Comparison of ENCODE assay signal across 15 mouse cellular contexts in genomic region chr5:148532201-148532600, GRCm38 (mm10). TPM values are rescaled to one million over a fixed set of nuclear protein-coding genes. Genes with fewer than 3 reads are reported as not detected.
DNase-seq lines count a peak whose midpoint lies in the region; ATAC-seq lines count a peak whose summit lies in the region.
"Had no signal": no experiment of that assay in that cellular context is flagged by ENCODE, and none has a peak within 500 bp of the region (broad histone marks: within the 10 kb centered on the region; RNA-seq: fewer than 3 reads in every experiment).

No protein-coding gene starts in this region.

- ATAC-seq in midbrain, embryonic 14.5 days (ENCODE audit: low FRiP score, low TSS enrichment): no peak
- ATAC-seq in midbrain, embryonic 13.5 days: no peak
- peak; percentile 87 for ATAC-seq in forebrain, embryonic 16.5 days

- H3K36me3 ChIP-seq in midbrain, embryonic 14.5 days (ENCODE audit: control insufficient read depth, insufficient read depth, low read length): no peaks in the 10 kb centered on the region
- H3K36me3 ChIP-seq in midbrain, embryonic 13.5 days: no peaks in the 10 kb centered on the region
- H3K36me3 ChIP-seq in forebrain, embryonic 16.5 days (ENCODE audit: control insufficient read depth, insufficient read depth): no peaks in the 10 kb centered on the region
- H3K36me3 ChIP-seq: embryonic facial prominence, embryonic 15.5 days; heart, embryonic 12.5 days; midbrain, embryonic 12.5 days; stomach, embryonic 15.5 days had no signal

- no peak overlapping the region for H3K4me3 ChIP-seq in midbrain, embryonic 14.5 days (replicated peaks; ENCODE audit: low read depth, low read length)
- no peak overlapping the region for H3K4me3 ChIP-seq in midbrain, embryonic 13.5 days (replicated peaks)
- no peak overlapping the region for H3K4me3 ChIP-seq in forebrain, embryonic 16.5 days (replicated peaks; ENCODE audit: low read length)
- H3K4me3 ChIP-seq: embryonic facial prominence, embryonic 15.5 days; heart, embryonic 12.5 days; midbrain, embryonic 12.5 days; stomach, embryonic 15.5 days had no signal

- no peak overlapping the region for H3K4me2 ChIP-seq in midbrain, embryonic 14.5 days (ENCODE audit: low read length)
- H3K4me2 ChIP-seq in midbrain, embryonic 13.5 days (replicated peaks): no peak overlapping the region
- no peak overlapping the region for H3K4me2 ChIP-seq in forebrain, embryonic 16.5 days (ENCODE audit: low read length)
- H3K4me2 ChIP-seq: embryonic facial prominence, embryonic 15.5 days; heart, embryonic 12.5 days; midbrain, embryonic 12.5 days; stomach, embryonic 15.5 days had no signal

- DNase-seq in heart, adult 11 months: peak; percentile 61
- DNase-seq in heart, postnatal 36 days: no peak
- peak; percentile 42 for DNase-seq in midbrain, embryonic 14.5 days
- no peak for DNase-seq in frontal cortex, postnatal 25 days (ENCODE audit: low spot score in 2 of 2)
- no peak for DNase-seq in urinary bladder, adult 18-20 months (ENCODE audit: low spot score in 2 of 2)
- DNase-seq: B cell, adult 2 months; cerebellum, adult 11-12 months; heart, postnatal 4 days; kidney, adult 11 months had no signal

- intact Hi-C loops in heart, postnatal 36 days (cut with DNase I): no loop called here

- H3K9ac ChIP-seq in midbrain, embryonic 14.5 days (replicated peaks; ENCODE audit: low read length): no peak overlapping the region
- H3K9ac ChIP-seq in midbrain, embryonic 13.5 days (replicated peaks): no peak overlapping the region
- no peak overlapping the region for H3K9ac ChIP-seq in forebrain, embryonic 16.5 days (replicated peaks; ENCODE audit: low read depth, low read length)
- H3K9ac ChIP-seq: embryonic facial prominence, embryonic 15.5 days; heart, embryonic 12.5 days; midbrain, embryonic 12.5 days; stomach, embryonic 15.5 days had no signal

- WGBS in midbrain, embryonic 14.5 days: 5% methylated on average over 5 of the region's 5 CpGs
- WGBS in midbrain, embryonic 13.5 days: 10% methylated on average over 5 of the region's 5 CpGs
- 5% methylated on average over 5 of the region's 5 CpGs for WGBS in forebrain, embryonic 16.5 days

- no peaks in the 10 kb centered on the region for H3K9me3 ChIP-seq in midbrain, embryonic 14.5 days (ENCODE audit: control insufficient read depth, low read length)
- H3K9me3 ChIP-seq in midbrain, embryonic 13.5 days: no peaks in the 10 kb centered on the region
- no peaks in the 10 kb centered on the region for H3K9me3 ChIP-seq in forebrain, embryonic 16.5 days (ENCODE audit: control insufficient read depth, low read length)
- H3K9me3 ChIP-seq: embryonic facial prominence, embryonic 15.5 days; heart, embryonic 12.5 days; midbrain, embryonic 12.5 days; stomach, embryonic 15.5 days had no signal

- peaks cover 9% of the 10 kb centered on the region; the same call in 1 of the 2 replicates for H3K4me1 ChIP-seq in midbrain, embryonic 14.5 days (ENCODE audit: control insufficient read depth, insufficient read depth, low read length)
- H3K4me1 ChIP-seq in midbrain, embryonic 13.5 days (replicated peaks): peaks cover 34% of the 10 kb centered on the region
- peaks cover 26% of the 10 kb centered on the region for H3K4me1 ChIP-seq in forebrain, embryonic 16.5 days (replicated peaks; ENCODE audit: control insufficient read depth, insufficient read depth, low read length)

- H3K27ac ChIP-seq in midbrain, embryonic 14.5 days (replicated peaks; ENCODE audit: low read depth, low read length): no peak overlapping the region
- H3K27ac ChIP-seq in midbrain, embryonic 13.5 days: no peak overlapping the region
- H3K27ac ChIP-seq in forebrain, embryonic 16.5 days (ENCODE audit: low read length): peak overlapping the region; percentile 44; the same call in 1 of the 2 replicates
- H3K27ac ChIP-seq: embryonic facial prominence, embryonic 15.5 days; midbrain, embryonic 12.5 days; stomach, embryonic 15.5 days had no signal

- H3K27me3 ChIP-seq in midbrain, embryonic 14.5 days (ENCODE audit: control insufficient read depth, insufficient read depth, low read length): no peaks in the 10 kb centered on the region
- H3K27me3 ChIP-seq in midbrain, embryonic 13.5 days: no peaks in the 10 kb centered on the region
- no peaks in the 10 kb centered on the region for H3K27me3 ChIP-seq in forebrain, embryonic 16.5 days (replicated peaks; ENCODE audit: control insufficient read depth, insufficient read depth, low read length)
- H3K27me3 ChIP-seq: embryonic facial prominence, embryonic 15.5 days; heart, embryonic 12.5 days; midbrain, embryonic 12.5 days; stomach, embryonic 15.5 days had no signal

RNA-seq across cellular contexts. Expression of gene Ubl3, which starts 20.4 kb away (rescaled TPM):
- total RNA-seq in heart, postnatal 36 days (2021): 10 to 100 TPM; 90.7 to 96.1 TPM
- polyA plus RNA-seq in midbrain, embryonic 14.5 days (2014; fragmentation: Nextera tagmentation; extraction: Ambion mirVana): 75.7 and 87.9 TPM in 2 replicates
- polyA plus RNA-seq in midbrain, embryonic 13.5 days (2015; fragmentation: Nextera tagmentation; extraction: Ambion mirVana): 55.3 and 69.1 TPM in 2 replicates
- polyA plus RNA-seq in forebrain, embryonic 16.5 days (2015; fragmentation: Nextera tagmentation; extraction: Ambion mirVana): 75.7 and 84.2 TPM in 2 replicates

Comparison
In these comparisons a context has a peak if more than half of its experiments do, and no peak if none do; other contexts are left out.
1. DNase-seq: peak in heart, adult 11 months (single experiment) and midbrain, embryonic 14.5 days (single experiment); none in heart, postnatal 36 days (0 of 2), frontal cortex, postnatal 25 days (0 of 2) and urinary bladder, adult 18-20 months (0 of 2).